Mouse (Mus musculus) CH12.LX (cell line): ENCODE data around the gene Cdkl4. TPM values are rescaled to one million over a fixed set of nuclear protein-coding genes. Genes with fewer than 3 reads are reported as not detected.

Source experiments
- DNase-seq: peaks from one replicate; pipeline ENCODE4 v3.0.0-alpha.2; 2013; ENCODE audit errors: extremely low read depth
- H3K27ac ChIP-seq: 2 replicates; pipeline ENCODE4 v1.5.1; 2012; ENCODE audit warnings: low read depth, mild to moderate bottlenecking, control low read depth, moderate library complexity; ENCODE audit not compliant: insufficient read depth
- H3K27me3 ChIP-seq: replicated peaks from 2 replicates; pipeline ENCODE3; 2012; ENCODE audit warnings: inconsistent platforms
- H3K36me3 ChIP-seq, 2 experiments: replicated peaks in 1 of 2; 2 replicates each; pipeline versions ENCODE3 to v1.6.1; 2012; ENCODE audit warnings: inconsistent platforms in 1 of 2, low read length in 1 of 2, mild to moderate bottlenecking in 1 of 2, mixed read lengths in 1 of 2, moderate library complexity in 1 of 2; ENCODE audit not compliant: control insufficient read depth in 1 of 2, insufficient read depth in 1 of 2
- H3K4me1 ChIP-seq, 2 experiments: 2 replicates each; pipeline ENCODE4 v1.6.1; 2012; ENCODE audit warnings: inconsistent platforms in 1 of 2, moderate library complexity in 1 of 2; ENCODE audit not compliant: insufficient read depth in 2 of 2, control insufficient read depth in 1 of 2
- H3K4me2 ChIP-seq: 2 replicates; pipeline ENCODE4 v1.6.1; 2012; ENCODE audit warnings: low read depth, mild to moderate bottlenecking, control low read depth; ENCODE audit not compliant: poor library complexity, insufficient read depth, severe bottlenecking
- H3K4me3 ChIP-seq, 3 experiments: fragments of 150-350 bp in 1 of 3; sonication (generic) in 1 of 3; replicated peaks in 1 of 3; 2 replicates each; pipeline versions ENCODE3 to v1.5.1; 2011 to 2012; ENCODE audit warnings: low read depth in 2 of 3, low read length in 2 of 3, mild to moderate bottlenecking in 2 of 3, moderate library complexity in 2 of 3, control low read depth in 1 of 3, improper control_type of control experiment in 1 of 3, inconsistent platforms in 1 of 3, mixed read lengths in 1 of 3; ENCODE audit not compliant: poor library complexity in 1 of 3
- H3K79me2 ChIP-seq: replicated peaks from 2 replicates; pipeline ENCODE4 v1.6.1; 2012; ENCODE audit warnings: mild to moderate bottlenecking, moderate library complexity; ENCODE audit not compliant: control insufficient read depth, poor library complexity, insufficient read depth, severe bottlenecking; ENCODE audit errors: extremely low read depth
- H3K9ac ChIP-seq: 2 replicates; pipeline ENCODE4 v1.6.1; 2012; ENCODE audit warnings: low read depth, mild to moderate bottlenecking, control low read depth, moderate library complexity; ENCODE audit not compliant: insufficient read depth
- H3K9me3 ChIP-seq: replicated peaks from 2 replicates; pipeline ENCODE3; 2012; ENCODE audit warnings: low read length, inconsistent platforms, mixed read lengths
- CHD1 ChIP-seq: IDR thresholded peaks from 2 replicates; pipeline ENCODE4 v1.6.1; 2012; ENCODE audit warnings: low read depth, low read length, improper control_type of control experiment, inconsistent platforms
- CTCF ChIP-seq, 2 experiments: IDR thresholded peaks in 1 of 2; conservative IDR thresholded peaks in 1 of 2; 2 replicates each; pipeline ENCODE4 v1.5.1; 2011 to 2012; ENCODE audit warnings: low read depth in 2 of 2, low read length in 2 of 2, improper control_type of control experiment in 1 of 2, inconsistent platforms in 1 of 2, mild to moderate bottlenecking in 1 of 2, moderate library complexity in 1 of 2
- EP300 ChIP-seq: IDR thresholded peaks from 2 replicates; pipeline ENCODE4 v1.6.1; 2011; ENCODE audit warnings: low read length, improper control_type of control experiment
- ETS1 ChIP-seq: conservative IDR thresholded peaks from 2 replicates; pipeline ENCODE4 v1.6.1; 2012; ENCODE audit warnings: low read depth, mild to moderate bottlenecking, inconsistent platforms, low read length, improper control_type of control experiment, moderate library complexity
- HCFC1 ChIP-seq: IDR thresholded peaks from 2 replicates; pipeline ENCODE4 v1.6.1; 2012; ENCODE audit warnings: low read depth, mild to moderate bottlenecking, inconsistent platforms, low read length, improper control_type of control experiment
- JUN ChIP-seq: IDR thresholded peaks from 2 replicates; pipeline ENCODE4 v1.6.1; 2011; ENCODE audit warnings: low read depth, mild to moderate bottlenecking, low read length, improper control_type of control experiment, moderate library complexity; ENCODE audit not compliant: insufficient read depth
- MAZ ChIP-seq: IDR thresholded peaks from 2 replicates; pipeline ENCODE4 v1.6.1; 2012; ENCODE audit warnings: low read depth, mild to moderate bottlenecking, inconsistent platforms, low read length, improper control_type of control experiment, moderate library complexity
- MXI1 ChIP-seq: IDR thresholded peaks from 2 replicates; pipeline ENCODE4 v1.6.1; 2011; ENCODE audit warnings: mild to moderate bottlenecking, low read depth, low read length, improper control_type of control experiment
- MYC ChIP-seq: IDR thresholded peaks from 2 replicates; pipeline ENCODE4 v1.6.1; 2011; ENCODE audit warnings: low read depth, mild to moderate bottlenecking, improper control_type of control experiment, low read length
- NRF1 ChIP-seq: IDR thresholded peaks from 2 replicates; pipeline ENCODE4 v1.6.1; 2014; ENCODE audit warnings: low read depth, mild to moderate bottlenecking, inconsistent platforms, low read length, improper control_type of control experiment, moderate library complexity
- PAX5 ChIP-seq: IDR thresholded peaks from 2 replicates; pipeline ENCODE4 v1.6.1; 2012; ENCODE audit warnings: low read length, inconsistent platforms, mixed read lengths
- POLR2A ChIP-seq: IDR thresholded peaks from 2 replicates; pipeline ENCODE4 v1.6.1; 2011; ENCODE audit warnings: low read depth, mild to moderate bottlenecking, improper control_type of control experiment, low read length
- POLR2AphosphoS2 ChIP-seq: IDR thresholded peaks from 2 replicates; pipeline ENCODE4 v1.6.1; 2011; ENCODE audit warnings: low read depth, low read length, improper control_type of control experiment
- RCOR1 ChIP-seq: conservative IDR thresholded peaks from 2 replicates; pipeline ENCODE4 v1.6.1; 2012; ENCODE audit warnings: low read depth, mild to moderate bottlenecking, inconsistent platforms, low read length, improper control_type of control experiment
- SMC3 ChIP-seq: IDR thresholded peaks from 2 replicates; pipeline ENCODE4 v1.6.1; 2011; ENCODE audit warnings: low read depth, low read length, improper control_type of control experiment
- TBP ChIP-seq: conservative IDR thresholded peaks from 2 replicates; pipeline ENCODE4 v1.6.1; 2011; ENCODE audit warnings: low read depth, low read length, improper control_type of control experiment
- TCF12 ChIP-seq: IDR thresholded peaks from 2 replicates; pipeline ENCODE4 v1.6.1; 2014; ENCODE audit warnings: low read depth, mild to moderate bottlenecking, inconsistent platforms, low read length, improper control_type of control experiment
- USF1 ChIP-seq: IDR thresholded peaks from 2 replicates; pipeline ENCODE4 v1.6.1; 2014; ENCODE audit warnings: low read depth, mild to moderate bottlenecking, inconsistent platforms, low read length, improper control_type of control experiment
- USF2 ChIP-seq: conservative IDR thresholded peaks from 2 replicates; pipeline ENCODE4 v1.6.1; 2011; ENCODE audit warnings: low read depth, low read length, improper control_type of control experiment
- ZC3H11A ChIP-seq: IDR thresholded peaks from 2 replicates; pipeline ENCODE4 v1.6.1; 2012; ENCODE audit warnings: low read depth, mild to moderate bottlenecking, inconsistent platforms, low read length, improper control_type of control experiment
- ZKSCAN1 ChIP-seq: IDR thresholded peaks from 2 replicates; pipeline ENCODE4 v1.6.1; 2012; ENCODE audit warnings: low read depth, inconsistent platforms, low read length, improper control_type of control experiment, borderline replicate concordance
- dilution Hi-C: fragments of 300-500 bp; cut with MboI; formaldehyde crosslinking; loops from 2 replicates; pipeline ENCODE4 v1.14.3; 2020; ENCODE audit warnings: low sequenced_read_pairs; ENCODE audit not compliant: extremely low pct_unique_long_range_greater_than_20kb, extremely low pct_ligation_motif_present
- in situ Hi-C: fragments of 300-500 bp; cut with MboI; formaldehyde crosslinking; loops from 3 replicates; pipeline ENCODE4 v1.14.3; 2019; ENCODE audit warnings: low sequenced_read_pairs, low pct_ligation_motif_present, low pct_unique_long_range_greater_than_20kb, mixed read lengths
- polyA plus RNA-seq: library from polyadenylated mRNA; unstranded; fragments of >175 nt; gene quantifications from 2 replicates; pipeline ENCODE4 v1.2.1, GENCODE M21; 2012; ENCODE audit warnings: low read depth; ENCODE audit not compliant: insufficient read length
- total RNA-seq, 2 experiments: library from RNA; depleted of rRNA; stranded (reverse); fragments of 300-350 nt in 1 of 2; fragments of >200 nt in 1 of 2; gene quantifications; 2 replicates each; pipeline ENCODE4 v1.2.3; 2012 to 2014

The Cdkl4 gene
- total and polyA plus RNA-seq, 3 experiments = 0.76 to 2.0 (median 1.2) TPM

DNA sequence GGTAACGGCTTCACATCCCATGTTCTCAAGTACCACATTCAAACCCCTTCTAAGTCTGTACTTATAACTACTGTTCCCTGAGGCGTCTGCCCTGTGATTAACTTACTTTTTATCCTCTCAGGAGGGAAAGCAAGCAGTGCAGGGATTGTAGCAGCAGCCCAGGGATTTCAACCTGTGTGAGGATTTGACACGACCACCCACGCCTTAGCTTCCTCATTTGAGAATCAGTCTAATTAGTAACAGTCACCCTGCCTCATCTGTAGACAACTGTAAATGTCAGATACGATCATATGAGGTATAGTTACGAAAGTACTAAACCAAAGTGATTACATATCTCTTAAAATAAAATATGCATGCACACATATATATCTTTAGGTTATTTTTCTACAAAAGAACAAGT, 81.4 kb downstream of the Cdkl4 start:
- no peak overlapping the region for H3K9ac ChIP-seq
- TF ChIP-seq USF2 (no peak), TCF12 (no peak), ZKSCAN1 (no peak), POLR2AphosphoS2 (no peak), JUN (no peak), HCFC1 (no peak), POLR2A (no peak), MXI1 (no peak), ETS1 (no peak), ZC3H11A (no peak), EP300 (no peak), USF1 (no peak), SMC3 (no peak), CHD1 (no peak), PAX5 (no peak), NRF1 (no peak), MAZ (no peak), MYC (no peak), RCOR1 (no peak)

DNA sequence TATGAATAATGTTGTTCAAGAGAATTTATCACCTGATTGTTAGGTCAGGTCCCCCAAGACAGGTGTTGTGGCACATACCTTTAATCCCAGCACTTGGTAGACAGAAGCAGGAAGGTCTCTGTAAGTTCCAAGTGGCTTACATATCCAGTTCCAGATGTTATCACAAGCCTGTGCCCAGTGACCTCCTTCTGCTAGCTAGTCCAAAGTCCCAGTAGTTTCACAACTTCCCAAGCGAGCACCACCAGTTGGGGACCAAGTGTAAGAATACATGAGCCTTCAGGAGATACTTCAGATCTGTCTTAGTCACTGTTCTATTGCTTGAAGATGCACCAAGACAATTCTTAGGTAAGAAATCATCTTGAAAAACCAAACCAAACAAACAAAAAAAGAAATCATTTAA, 83.7 kb downstream of the Cdkl4 start:
- Histone ChIP-seq H3K4me1 (peaks cover 0 to 28% of the 10 kb centered on the region in 2 experiments; a peak in 2 of 4 replicates), H3K9me3 (peaks cover 2% of the 10 kb centered on the region), H3K9ac (no peak overlapping the region), H3K27me3 (no peaks in the 10 kb centered on the region), H3K36me3 (no peaks in the 10 kb centered on the region), H3K4me2 (no peak overlapping the region), H3K79me2 (no peaks in the 10 kb centered on the region), H3K4me3 (no peak overlapping the region), H3K27ac (no peak overlapping the region)
- in situ Hi-C loops (no loop called here), dilution Hi-C loops (no loop called here)
- TF ChIP-seq JUN (no peak), CTCF (conservative IDR thresholded peaks at IDR 0.05 in 1 of 2, IDR thresholded peaks at IDR 0.05 in 1 of 2; ENCODE audit: low read depth in 2 of 2, low read length in 2 of 2) (no peak), TBP (no peak)
- no peak for DNase-seq

More for the DNA sequence above, 81.4 kb downstream of the Cdkl4 start:
- Histone ChIP-seq H3K4me2 (no peak overlapping the region), H3K4me3 (no peak overlapping the region), H3K79me2 (no peaks in the 10 kb centered on the region), H3K4me1 (peaks cover 4 to 35% of the 10 kb centered on the region in 2 experiments; a peak in 3 of 4 replicates), H3K36me3 (no peaks in the 10 kb centered on the region), H3K27me3 (no peaks in the 10 kb centered on the region), H3K9me3 (peaks cover 2% of the 10 kb centered on the region), H3K27ac (no peak overlapping the region)
- in situ Hi-C loops (no loop called here), dilution Hi-C loops (no loop called here)
- no peak for DNase-seq
